In genomic region chr2:104028139-104028723, GRCm38 (mm10) we compare ENCODE assay signal across 8 mouse cellular contexts. TPM values are rescaled to one million over a fixed set of nuclear protein-coding genes. Genes with fewer than 3 reads are reported as not detected.
DNase-seq lines count a peak whose midpoint lies in the region; ATAC-seq and TF ChIP-seq lines count a peak whose summit lies in the region.

Gene 4931422A03Rik (minus strand): TSS chr2:104028361.

- no peaks in the 10 kb centered on the region for H3K27me3 ChIP-seq in heart, embryonic 14.5 days (ENCODE audit: control insufficient read depth, insufficient read depth, low read length)
- H3K27me3 ChIP-seq in hindbrain, embryonic 14.5 days (ENCODE audit: control insufficient read depth, insufficient read depth, low read length) = no peaks in the 10 kb centered on the region
- H3K27me3 ChIP-seq in lung, postnatal 0 days (replicated peaks; ENCODE audit: insufficient read depth, low read length) = no peaks in the 10 kb centered on the region
- H3K27me3 ChIP-seq in spleen, adult 2 months (ENCODE audit: control insufficient read depth, insufficient read depth, low read length) = no peaks in the 10 kb centered on the region

- H3K9me3 ChIP-seq in heart, embryonic 14.5 days (ENCODE audit: control insufficient read depth, low read length) = no peaks in the 10 kb centered on the region
- no peaks in the 10 kb centered on the region for H3K9me3 ChIP-seq in hindbrain, embryonic 14.5 days (ENCODE audit: control insufficient read depth, low read length)
- H3K9me3 ChIP-seq in lung, postnatal 0 days (ENCODE audit: low read length) = no peaks in the 10 kb centered on the region

- H3K4me1 ChIP-seq in heart, embryonic 14.5 days (ENCODE audit: control insufficient read depth in 2 of 2, insufficient read depth in 2 of 2, low read length in 2 of 2) = peaks cover 2 to 26% of the 10 kb centered on the region in 2 experiments; a peak in 3 of 4 replicates
- H3K4me1 ChIP-seq in hindbrain, embryonic 14.5 days (replicated peaks; ENCODE audit: control insufficient read depth, insufficient read depth, low read length) = peaks cover 26% of the 10 kb centered on the region
- peaks cover 7% of the 10 kb centered on the region; the same call in 1 of the 2 replicates for H3K4me1 ChIP-seq in lung, postnatal 0 days (ENCODE audit: insufficient read depth, low read depth, low read length)
- H3K4me1 ChIP-seq in spleen, adult 2 months (ENCODE audit: control insufficient read depth, insufficient read depth, insufficient read length) = peaks cover 3% of the 10 kb centered on the region; the same call in 1 of the 2 replicates

- peaks cover 10% of the 10 kb centered on the region for H3K36me3 ChIP-seq in heart, embryonic 14.5 days (ENCODE audit: control insufficient read depth, insufficient read depth, low read length)
- peaks cover 20% of the 10 kb centered on the region for H3K36me3 ChIP-seq in hindbrain, embryonic 14.5 days (replicated peaks; ENCODE audit: control insufficient read depth, insufficient read depth)
- peaks cover 4% of the 10 kb centered on the region; the same call in 1 of the 2 replicates for H3K36me3 ChIP-seq in lung, postnatal 0 days (ENCODE audit: insufficient read depth, low read length)
- H3K36me3 ChIP-seq in spleen, adult 2 months (ENCODE audit: control insufficient read depth, insufficient read depth, low read length) = peaks cover 3% of the 10 kb centered on the region; the same call in 1 of the 2 replicates

- H3K27ac ChIP-seq in heart, embryonic 14.5 days (replicated peaks in 1 of 2; ENCODE audit: control insufficient read depth in 1 of 2, insufficient read depth in 1 of 2, low read depth in 2 of 2, low read length in 2 of 2) = peak within 1 kb of the TSS; percentile 44 to 81
- peak within 1 kb of the TSS; percentile 53; the same call in 1 of the 2 replicates for H3K27ac ChIP-seq in hindbrain, embryonic 14.5 days
- H3K27ac ChIP-seq in lung, postnatal 0 days (ENCODE audit: low read length) = peak within 1 kb of the TSS; percentile 81
- peak within 1 kb of the TSS; percentile 50 for H3K27ac ChIP-seq in spleen, adult 2 months (ENCODE audit: insufficient read depth, low read length)

- WGBS in heart, embryonic 14.5 days = under 1% methylated on average over 32 of the region's 32 CpGs
- under 1% methylated on average over 32 of the region's 32 CpGs for WGBS in hindbrain, embryonic 14.5 days
- under 1% methylated on average over 31 of the region's 32 CpGs for WGBS in lung, postnatal 0 days
- WGBS in spleen, adult 2 months = under 1% methylated on average over 32 of the region's 32 CpGs

- H3K4me2 ChIP-seq in heart, embryonic 14.5 days (ENCODE audit: low read length) = peak within 1 kb of the TSS; percentile 92
- peak within 1 kb of the TSS; percentile 80 for H3K4me2 ChIP-seq in hindbrain, embryonic 14.5 days (replicated peaks)
- peak within 1 kb of the TSS; percentile 81 for H3K4me2 ChIP-seq in lung, postnatal 0 days (replicated peaks; ENCODE audit: low read depth, low read length)

- no peak for TF ChIP-seq POLR2A in spleen, adult 2 months (IDR thresholded peaks at IDR 0.05; ENCODE audit: low read depth, low read length)

- H3K4me3 ChIP-seq in heart, embryonic 14.5 days (ENCODE audit: control insufficient read depth in 1 of 2, insufficient read depth in 1 of 2, low read depth in 1 of 2, low read length in 2 of 2) = peak within 1 kb of the TSS; percentile 82 to 97
- H3K4me3 ChIP-seq in hindbrain, embryonic 14.5 days (replicated peaks; ENCODE audit: low read length) = peak within 1 kb of the TSS; percentile 88
- H3K4me3 ChIP-seq in lung, postnatal 0 days (ENCODE audit: low read depth, low read length) = peak within 1 kb of the TSS; percentile 84
- H3K4me3 ChIP-seq in spleen, adult 2 months (ENCODE audit: extremely low read depth, insufficient read depth, insufficient read length) = peak within 1 kb of the TSS; percentile 88

- peak; percentile 47 for ATAC-seq in heart, embryonic 14.5 days (ENCODE audit: insufficient number of reproducible peaks, insufficient read depth, low FRiP score, low read depth)
- ATAC-seq in CD4-positive, CD25-positive, alpha-beta regulatory T cell, adult 4 months = peak; percentile 57
- ATAC-seq in common myeloid progenitor, adult 5-6 weeks (replicated peaks; ENCODE audit: low read depth, poor library complexity, severe bottlenecking) = peak; percentile 31
- ATAC-seq in hindbrain, embryonic 14.5 days (ENCODE audit: low FRiP score) = peak; percentile 49; the same call in 1 of the 2 replicates
- ATAC-seq in lung, postnatal 0 days = peak; percentile 62

- no peak for TF ChIP-seq CTCF in lung, postnatal 0 days (IDR thresholded peaks at IDR 0.05)
- TF ChIP-seq CTCF in spleen, adult 2 months (IDR thresholded peaks at IDR 0.05; ENCODE audit: extremely low read depth, insufficient read depth, insufficient read length, insufficient replicate concordance) = no peak

- no peak for DNase-seq in heart, adult 11 months
- DNase-seq in hindbrain, embryonic 14.5 days (ENCODE audit: low spot score) = no peak
- DNase-seq in lung, postnatal 0 days (ENCODE audit: low spot score) = peak; percentile 38
- no peak for DNase-seq in spleen, adult 2 months (ENCODE audit: low read depth in 1 of 2, low spot score in 2 of 2)
- DNase-seq in gastrocnemius, adult 18-20 months (ENCODE audit: low spot score) = no peak

- H3K9ac ChIP-seq in heart, embryonic 14.5 days (ENCODE audit: low read length) = peak within 1 kb of the TSS; percentile 99
- peak within 1 kb of the TSS; percentile 93 for H3K9ac ChIP-seq in hindbrain, embryonic 14.5 days
- H3K9ac ChIP-seq in lung, postnatal 0 days (replicated peaks; ENCODE audit: low read depth) = peak within 1 kb of the TSS; percentile 97

- TF ChIP-seq EP300 in lung, postnatal 0 days (IDR thresholded peaks at IDR 0.05) = no peak

RNA-seq across cellular contexts. Expression of gene 4931422A03Rik, which starts in this region (rescaled TPM):
- polyA plus RNA-seq in heart, embryonic 14.5 days (2014; fragmentation: Nextera tagmentation; extraction: Ambion mirVana) = 1.9 and 2.0 TPM in 2 replicates
- polyA plus RNA-seq in CD4-positive, CD25-positive, alpha-beta regulatory T cell, adult 4 months (2017; shearing (Covaris generic)) = under 1 TPM in 1 of 2 experiments, not detected in 1; 0.93 TPM
- 0.44 and 0.96 TPM in 2 replicates for total RNA-seq in common myeloid progenitor, adult 5-6 weeks (2017)
- 2.5 and 2.9 TPM in 2 replicates for polyA plus RNA-seq in hindbrain, embryonic 14.5 days (2014; fragmentation: Nextera tagmentation; extraction: Ambion mirVana)
- polyA plus RNA-seq in lung, postnatal 0 days (2015; fragmentation: Nextera tagmentation; extraction: Ambion mirVana) = 1.4 and 1.6 TPM in 2 replicates
- polyA plus RNA-seq in spleen, adult 2 months (2012; rRNA removed) = not detected in 2 replicates
- total RNA-seq in gastrocnemius, adult 18-20 months (2021) = not detected

Comparison
In these comparisons a context has a peak if more than half of its experiments do, and no peak if none do; other contexts are left out.
1. Peak in ATAC-seq in CD4-positive, CD25-positive, alpha-beta regulatory T cell, adult 4 months; RNA of the gene not detected or under 1 TPM.
2. Peak in ATAC-seq in common myeloid progenitor, adult 5-6 weeks; RNA of the gene not detected or under 1 TPM.